Mouse (Mus musculus) heart, postnatal 0 days (tissue): ENCODE results near the gene Slc10a7.

Experiments used
- CTCF ChIP-seq: IDR thresholded peaks from 2 replicates; pipeline ENCODE4 v1.5.1; 2016; ENCODE audit warnings: antibody characterized with exemption, control low read depth, low read depth
- EP300 ChIP-seq: IDR thresholded peaks from 2 replicates; pipeline ENCODE4 v1.6.1; 2016; ENCODE audit warnings: antibody characterized with exemption, low read depth

GRCm38 (mm10) chr8:78584863-78585262 is 75.7 kb downstream of the Slc10a7 start:
- TF ChIP-seq CTCF, result no peak
- peak; percentile 67; the same call in 1 of the 2 replicates for TF ChIP-seq EP300
